Mouse (Mus musculus): ENCODE measurements around the gene Gab2. TPM values are rescaled to one million over a fixed set of nuclear protein-coding genes. Genes with fewer than 3 reads are reported as not detected.
"Not testable (repeated sequence)": the region's sequence is repeated elsewhere in the genome, so short reads cannot be mapped to it uniquely, and the experiment has no call there.

The Gab2 gene
- polyA plus RNA-seq, 1 experiment from 2014 or later, result 4.9 TPM

DNA sequence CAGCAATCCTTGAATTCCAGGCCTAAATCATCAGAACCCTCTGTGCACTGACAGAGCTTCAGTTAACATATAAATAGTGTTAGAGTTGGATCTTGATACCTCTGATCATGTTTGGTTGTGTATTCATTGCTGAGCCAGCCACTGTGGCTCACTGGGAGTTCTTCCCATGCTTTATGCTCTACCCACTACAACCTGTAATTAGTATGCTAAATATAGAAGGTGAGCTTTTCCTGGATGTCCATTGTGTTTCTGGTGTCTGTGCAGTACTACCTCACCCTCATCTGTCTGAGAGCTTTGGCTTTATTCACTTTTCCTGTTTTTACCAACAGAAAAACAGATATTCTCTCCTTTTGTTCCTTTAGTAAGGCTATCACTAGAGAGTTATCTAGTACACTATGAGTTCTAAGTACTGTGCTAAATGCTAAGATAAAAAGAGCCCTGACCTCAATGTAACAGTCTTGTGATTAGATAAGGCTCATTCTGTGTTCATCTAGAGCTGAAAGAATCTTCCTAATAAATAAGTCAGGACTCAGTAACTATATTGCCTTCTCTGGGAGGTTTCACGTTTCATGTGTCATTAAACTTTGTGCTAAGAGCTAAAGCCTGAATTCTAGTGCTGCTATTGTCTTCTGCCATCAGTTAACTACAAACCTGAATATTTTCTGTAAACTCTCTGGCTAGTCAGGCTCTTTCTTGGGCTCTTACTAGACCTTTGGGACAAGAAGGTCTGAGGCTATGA lies 127.6 kb downstream of the Gab2 start:
- no peak for ATAC-seq (ENCODE audit: low FRiP score, low read depth)

DNA sequence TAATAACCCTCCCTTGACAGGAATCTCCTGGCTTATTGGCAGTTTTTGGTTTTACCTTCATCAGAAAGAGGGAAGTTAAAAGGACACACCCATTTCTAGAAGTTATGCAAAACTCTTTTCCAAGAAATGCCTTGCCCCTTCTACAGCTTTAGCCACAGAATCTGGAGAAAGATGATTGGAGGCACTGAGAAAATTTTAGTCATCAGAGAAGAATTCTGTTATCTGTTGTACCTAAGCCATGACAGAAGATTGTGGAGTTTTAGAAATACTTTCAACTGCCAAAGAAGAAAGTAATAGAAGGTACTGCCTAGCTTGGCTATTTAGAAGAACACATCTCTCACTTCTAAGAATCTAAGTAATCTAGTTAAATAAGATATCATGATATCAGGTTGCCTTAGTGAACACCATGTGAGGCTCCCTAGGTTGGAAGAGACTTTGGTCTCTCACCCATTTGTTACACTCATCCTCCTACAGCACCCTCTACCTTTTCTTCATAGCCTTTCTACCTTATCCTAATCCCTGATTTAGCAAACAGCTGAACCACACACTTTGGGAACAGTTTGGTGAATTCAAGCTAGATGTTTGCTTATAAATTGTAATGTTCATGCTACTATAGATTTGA lies 128.8 kb downstream of the Gab2 start:
- no peak for ATAC-seq (ENCODE audit: low FRiP score, low read depth)
- no peak overlapping the region for H3K4me2 ChIP-seq (replicated peaks)
- no peaks in the 10 kb centered on the region for H3K27me3 ChIP-seq
- H3K4me1 ChIP-seq, result no peaks in the 10 kb centered on the region
- H3K27ac ChIP-seq, result no peak overlapping the region
- H3K36me3 ChIP-seq, result no peaks in the 10 kb centered on the region
- H3K9ac ChIP-seq, result no peak overlapping the region
- H3K9me3 ChIP-seq, result no peaks in the 10 kb centered on the region
- no peak overlapping the region for H3K4me3 ChIP-seq

More for the DNA sequence above, 127.6 kb downstream of the Gab2 start:
- Histone ChIP-seq H3K4me3 (no peak overlapping the region), H3K9me3 (no peaks in the 10 kb centered on the region), H3K36me3 (no peaks in the 10 kb centered on the region), H3K4me1 (no peaks in the 10 kb centered on the region), H3K27me3 (no peaks in the 10 kb centered on the region), H3K27ac (no peak overlapping the region), H3K4me2 (replicated peaks) (no peak overlapping the region), H3K9ac (no peak overlapping the region)
- 61% methylated on average over 1 of the region's 1 CpGs for WGBS

DNA sequence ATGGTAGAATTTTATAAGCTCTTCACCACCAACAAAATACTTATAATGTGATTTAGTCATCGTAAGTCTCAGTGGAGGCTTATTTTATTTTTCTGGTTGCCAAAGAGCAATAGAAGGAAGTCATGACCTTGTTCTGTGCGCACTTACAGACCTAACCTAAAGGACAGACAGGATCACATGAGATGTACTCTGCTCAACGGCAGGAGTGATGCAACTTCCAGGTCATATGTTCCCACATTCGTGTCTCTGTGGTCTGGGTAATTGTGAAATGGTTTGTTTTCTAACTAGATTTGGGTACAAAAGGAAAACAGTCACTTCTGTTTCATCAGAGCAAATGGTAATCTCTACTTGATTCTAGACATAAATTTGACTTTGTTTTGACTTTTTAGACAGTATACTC lies 129.7 kb downstream of the Gab2 start:
- no peak for ATAC-seq (ENCODE audit: low FRiP score, low read depth)
- H3K36me3 ChIP-seq, result no peaks in the 10 kb centered on the region
- no peaks in the 10 kb centered on the region for H3K9me3 ChIP-seq
- no peaks in the 10 kb centered on the region for H3K4me1 ChIP-seq
- no peaks in the 10 kb centered on the region for H3K27me3 ChIP-seq
- H3K27ac ChIP-seq, result no peak overlapping the region
- no peak overlapping the region for H3K4me2 ChIP-seq (replicated peaks)
- H3K9ac ChIP-seq, result no peak overlapping the region
- H3K4me3 ChIP-seq, result no peak overlapping the region
- WGBS, result 74% methylated on average over 4 of the region's 4 CpGs

DNA sequence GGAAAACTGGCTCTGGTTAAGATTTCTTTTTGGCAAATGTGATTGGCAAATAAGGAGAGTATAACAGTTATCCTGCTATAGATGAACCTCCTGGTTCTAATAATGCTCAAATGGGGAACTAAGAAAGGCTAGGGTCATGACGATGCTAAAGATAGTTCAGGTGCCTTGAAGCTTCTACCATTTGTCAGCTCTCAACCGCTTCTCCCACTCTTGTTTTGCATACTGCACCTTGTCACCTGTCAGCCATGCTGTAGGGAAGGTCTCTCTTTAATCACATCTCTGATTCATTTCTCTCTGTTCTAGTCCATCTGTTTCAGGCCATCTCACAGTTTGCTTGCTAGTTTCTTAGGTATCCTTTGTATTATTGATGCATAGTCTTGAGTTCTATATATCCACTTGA lies 142.4 kb downstream of the Gab2 start:
- Histone ChIP-seq H3K4me1 (no peaks in the 10 kb centered on the region), H3K4me2 (replicated peaks) (no peak overlapping the region), H3K9me3 (no peaks in the 10 kb centered on the region), H3K9ac (no peak overlapping the region), H3K4me3 (no peak overlapping the region), H3K27me3 (no peaks in the 10 kb centered on the region), H3K27ac (no peak overlapping the region), H3K36me3 (no peaks in the 10 kb centered on the region)
- 79% methylated on average over 2 of the region's 2 CpGs for WGBS
- ATAC-seq (ENCODE audit: low FRiP score, low read depth), result no peak

DNA sequence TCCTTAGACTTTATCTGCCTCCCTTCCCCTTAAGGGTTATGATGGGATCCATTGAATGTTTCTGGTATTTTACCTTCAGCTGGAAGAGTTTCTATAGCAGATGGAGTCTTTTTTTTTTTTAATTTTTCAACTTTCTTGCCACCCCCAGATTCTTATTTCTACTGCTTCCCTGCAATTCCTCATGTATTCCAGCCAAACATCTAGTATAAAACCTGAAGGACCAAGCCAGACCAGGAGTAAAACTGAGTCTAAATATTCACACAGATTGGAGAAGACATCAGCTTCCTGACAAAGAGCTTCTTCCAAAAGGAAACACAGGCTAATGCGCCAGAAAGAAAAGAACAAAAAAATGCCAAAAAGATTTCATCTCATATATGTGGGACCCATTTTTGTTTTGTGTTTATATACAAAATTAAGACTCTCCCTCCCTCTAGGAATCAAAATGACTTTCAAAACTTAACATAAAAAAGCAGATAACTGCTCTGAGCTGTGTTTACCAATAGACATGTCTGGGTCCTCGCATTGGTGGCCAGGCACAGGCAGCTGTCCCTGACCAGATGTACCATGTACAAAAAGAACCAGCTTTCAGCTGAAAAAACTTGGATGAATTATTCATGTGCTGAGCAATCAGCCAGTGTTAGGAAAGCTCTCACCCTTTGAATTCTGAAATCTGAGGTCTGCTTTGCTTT lies 164.0 kb downstream of the Gab2 start:
- Histone ChIP-seq H3K4me2 (replicated peaks) (no peak overlapping the region), H3K4me1 (no peaks in the 10 kb centered on the region), H3K9ac (no peak overlapping the region), H3K9me3 (no peaks in the 10 kb centered on the region), H3K27me3 (no peaks in the 10 kb centered on the region), H3K4me3 (no peak overlapping the region), H3K36me3 (no peaks in the 10 kb centered on the region), H3K27ac (no peak overlapping the region)
- no peak for ATAC-seq (ENCODE audit: low FRiP score, low read depth)
- 86% methylated on average over 2 of the region's 2 CpGs for WGBS

DNA sequence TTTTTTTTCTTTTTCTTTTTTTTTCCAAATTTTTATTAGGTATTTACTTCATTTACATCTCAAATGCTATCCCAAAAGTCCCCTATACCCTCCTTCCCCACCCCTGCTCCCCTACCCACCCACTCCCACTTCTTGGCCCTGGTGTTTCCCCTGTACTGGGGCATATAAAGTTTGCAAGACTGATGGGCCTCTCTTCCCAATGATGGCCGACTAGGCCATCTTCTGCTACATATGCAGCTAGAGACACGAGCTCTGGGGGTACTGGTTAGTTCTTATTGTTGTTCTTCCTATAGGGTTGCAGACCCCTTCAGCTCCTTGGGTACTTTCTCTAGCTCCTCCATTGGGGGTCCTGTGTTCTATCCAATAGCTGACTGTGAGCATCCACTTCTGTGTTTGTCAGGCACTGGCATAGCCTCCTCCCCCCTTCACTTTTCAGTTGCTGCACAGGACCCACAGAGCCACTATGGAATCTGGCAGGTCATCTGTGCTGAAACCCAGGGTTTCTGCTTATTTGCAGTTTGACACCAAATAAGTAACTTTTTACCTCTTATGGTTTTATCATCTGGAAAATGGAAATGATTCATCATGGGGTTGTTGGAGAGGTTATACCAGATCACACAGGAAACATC lies 164.7 kb downstream of the Gab2 start:
- not testable (repeated sequence) for H3K9ac ChIP-seq; H3K4me3 ChIP-seq; H3K4me1 ChIP-seq; H3K9me3 ChIP-seq; H3K36me3 ChIP-seq; H3K27ac ChIP-seq; ATAC-seq (ENCODE audit: low FRiP score, low read depth); H3K27me3 ChIP-seq; H3K4me2 ChIP-seq (replicated peaks)
- 76% methylated on average over 2 of the region's 2 CpGs for WGBS

DNA sequence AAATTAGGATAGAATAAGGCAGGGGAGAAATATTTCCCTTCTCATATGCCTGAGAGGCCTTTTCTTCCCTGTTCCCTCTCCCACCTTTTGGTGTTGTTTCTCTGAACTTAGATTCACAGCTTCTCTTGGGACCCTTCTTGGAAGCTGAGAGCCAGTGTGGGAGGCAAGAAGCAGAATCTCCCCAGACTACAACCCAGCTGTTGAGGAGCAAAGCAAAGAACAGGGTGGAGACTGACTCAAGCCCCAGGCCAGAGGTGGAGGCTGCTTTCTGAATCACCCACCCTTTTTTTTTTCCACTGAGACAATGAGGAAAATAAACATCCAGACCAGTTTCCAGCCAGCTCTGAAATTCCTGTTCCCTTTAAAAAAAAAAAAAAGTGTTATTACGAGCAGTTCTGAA lies 166.3 kb downstream of the Gab2 start:
- H3K36me3 ChIP-seq, result no peaks in the 10 kb centered on the region
- WGBS, result 80% methylated on average over 1 of the region's 1 CpGs
- ATAC-seq (ENCODE audit: low FRiP score, low read depth), result no peak
- no peak overlapping the region for H3K27ac ChIP-seq
- H3K27me3 ChIP-seq, result no peaks in the 10 kb centered on the region
- no peaks in the 10 kb centered on the region for H3K9me3 ChIP-seq
- no peak overlapping the region for H3K9ac ChIP-seq
- H3K4me2 ChIP-seq (replicated peaks), result no peak overlapping the region
- no peaks in the 10 kb centered on the region for H3K4me1 ChIP-seq
- no peak overlapping the region for H3K4me3 ChIP-seq

DNA sequence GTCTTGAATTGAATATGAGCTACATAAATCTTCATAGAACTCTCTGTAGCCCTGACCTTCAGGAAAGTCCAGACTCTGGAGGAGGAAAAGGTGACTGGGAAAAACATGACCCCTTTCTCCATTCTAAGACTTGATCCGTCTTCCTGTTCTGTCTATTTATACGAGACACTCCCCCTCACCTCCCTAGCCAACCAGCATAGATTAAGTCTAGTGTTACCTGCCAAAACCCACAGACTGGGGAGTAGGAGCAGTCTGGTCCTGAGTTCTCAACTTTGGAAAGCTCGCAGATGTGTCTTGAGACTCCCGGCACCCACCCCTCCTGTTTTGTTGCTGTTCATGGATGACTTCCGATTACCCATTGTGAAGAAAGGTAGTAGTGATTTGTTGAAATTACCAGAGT lies 166.8 kb downstream of the Gab2 start:
- Histone ChIP-seq H3K27me3 (no peaks in the 10 kb centered on the region), H3K4me2 (replicated peaks) (no peak overlapping the region), H3K4me3 (no peak overlapping the region), H3K9me3 (no peaks in the 10 kb centered on the region), H3K4me1 (no peaks in the 10 kb centered on the region), H3K27ac (no peak overlapping the region), H3K36me3 (no peaks in the 10 kb centered on the region), H3K9ac (no peak overlapping the region)
- ATAC-seq (ENCODE audit: low FRiP score, low read depth), result no peak
- WGBS, result 68% methylated on average over 5 of the region's 5 CpGs

DNA sequence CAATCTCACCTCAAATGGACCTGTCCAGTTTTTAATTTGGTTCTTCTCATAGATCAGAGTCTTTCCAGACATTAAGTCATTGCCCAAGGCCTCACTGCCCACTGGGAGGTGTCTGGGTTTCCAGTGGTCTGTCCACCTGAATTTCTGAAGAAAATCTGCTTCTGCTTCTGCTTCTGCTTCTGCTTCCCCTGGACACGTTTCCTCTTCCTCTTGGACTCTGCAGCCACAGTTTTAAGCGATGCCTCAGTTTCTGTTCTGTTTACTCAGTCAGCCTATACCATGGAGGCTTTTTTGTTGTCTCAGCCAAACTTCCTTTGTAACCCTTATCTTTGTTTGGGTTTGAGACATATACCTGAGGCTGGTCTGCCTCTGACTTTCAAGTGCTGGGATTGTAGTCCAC lies 170.3 kb downstream of the Gab2 start:
- no peak for ATAC-seq (ENCODE audit: low FRiP score, low read depth)

DNA sequence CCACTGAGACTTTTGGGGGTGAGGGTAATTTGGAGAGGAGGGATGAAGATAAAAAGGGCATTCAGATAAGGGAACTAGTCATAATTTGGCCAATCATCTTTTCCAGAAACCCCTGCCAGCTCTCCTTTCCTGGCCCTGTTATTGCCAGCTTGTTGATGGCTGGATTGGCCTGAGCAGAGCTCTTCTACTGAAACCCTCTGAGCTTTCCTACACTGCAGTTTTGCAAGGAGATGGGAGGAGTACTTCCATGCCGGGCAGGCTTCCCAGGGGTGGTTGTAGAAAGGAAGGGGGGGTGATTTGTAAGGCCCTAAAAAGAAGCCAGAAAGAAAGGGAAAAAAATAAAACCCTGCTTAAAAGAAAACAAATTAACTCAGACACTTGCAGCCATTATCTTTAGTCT lies 181.2 kb downstream of the Gab2 start:
- H3K27me3 ChIP-seq, result no peaks in the 10 kb centered on the region
- ATAC-seq (ENCODE audit: low FRiP score, low read depth), result no peak
- H3K9me3 ChIP-seq, result no peaks in the 10 kb centered on the region
- H3K36me3 ChIP-seq, result no peaks in the 10 kb centered on the region
- no peak overlapping the region for H3K9ac ChIP-seq
- 48% methylated on average over 1 of the region's 1 CpGs for WGBS
- no peak overlapping the region for H3K4me3 ChIP-seq
- H3K27ac ChIP-seq, result no peak overlapping the region
- no peak overlapping the region for H3K4me2 ChIP-seq (replicated peaks)
- no peaks in the 10 kb centered on the region for H3K4me1 ChIP-seq

More for the DNA sequence above, 170.3 kb downstream of the Gab2 start:
- Histone ChIP-seq H3K4me1 (no peaks in the 10 kb centered on the region), H3K4me2 (replicated peaks) (no peak overlapping the region), H3K36me3 (no peaks in the 10 kb centered on the region), H3K4me3 (no peak overlapping the region), H3K27me3 (no peaks in the 10 kb centered on the region), H3K27ac (no peak overlapping the region), H3K9ac (no peak overlapping the region), H3K9me3 (no peaks in the 10 kb centered on the region)
- 68% methylated on average over 2 of the region's 2 CpGs for WGBS

DNA sequence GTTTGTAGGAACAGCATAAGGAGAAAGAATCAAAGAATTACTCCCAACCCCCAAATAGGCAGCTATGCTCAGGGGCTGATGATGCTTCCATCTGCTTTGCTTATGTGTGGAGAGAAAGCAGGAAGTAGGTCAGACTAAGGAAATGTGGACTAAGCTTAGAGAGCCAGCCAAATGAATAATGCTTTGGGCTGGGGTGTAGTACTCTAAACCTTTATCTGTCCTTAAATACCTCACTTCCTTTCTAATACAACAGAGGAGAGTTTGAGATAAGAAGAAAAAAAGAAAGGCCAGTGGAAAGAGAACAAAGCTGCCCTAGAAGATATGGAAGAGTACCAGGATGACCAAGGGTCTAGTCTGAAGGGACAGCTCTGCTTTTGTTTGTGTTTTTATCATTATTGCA lies 189.0 kb downstream of the Gab2 start:
- no peak for ATAC-seq (ENCODE audit: low FRiP score, low read depth)
- no peak overlapping the region for H3K27ac ChIP-seq

DNA sequence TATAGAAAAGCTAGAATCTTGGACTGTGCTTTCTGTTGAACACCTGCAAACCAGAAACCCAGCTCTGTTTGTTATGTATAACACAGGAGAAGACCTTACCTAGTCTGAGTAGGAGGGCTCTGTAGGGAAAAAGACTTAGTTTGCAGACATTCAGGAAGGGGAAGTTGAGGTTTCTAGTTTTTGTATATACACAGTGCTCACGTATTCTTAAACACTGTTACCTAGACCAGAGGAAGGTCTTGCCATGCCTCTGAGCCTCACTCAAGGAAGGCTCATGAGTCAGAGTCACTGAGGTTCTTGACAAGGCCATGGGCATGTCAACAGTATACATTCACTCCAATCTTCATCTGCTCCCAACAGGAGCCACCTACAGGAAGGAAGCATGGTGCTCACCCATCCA lies 189.7 kb downstream of the Gab2 start:
- WGBS, result 68% methylated on average over 1 of the region's 1 CpGs
- Histone ChIP-seq H3K9me3 (no peaks in the 10 kb centered on the region), H3K9ac (no peak overlapping the region), H3K27ac (no peak overlapping the region), H3K27me3 (no peaks in the 10 kb centered on the region), H3K36me3 (no peaks in the 10 kb centered on the region), H3K4me2 (replicated peaks) (no peak overlapping the region), H3K4me1 (no peaks in the 10 kb centered on the region), H3K4me3 (no peak overlapping the region)
- no peak for ATAC-seq (ENCODE audit: low FRiP score, low read depth)

More for the DNA sequence above, 189.0 kb downstream of the Gab2 start:
- H3K9me3 ChIP-seq, result no peaks in the 10 kb centered on the region
- no peaks in the 10 kb centered on the region for H3K4me1 ChIP-seq
- H3K27me3 ChIP-seq, result no peaks in the 10 kb centered on the region
- H3K9ac ChIP-seq, result no peak overlapping the region
- no peak overlapping the region for H3K4me2 ChIP-seq (replicated peaks)
- H3K36me3 ChIP-seq, result no peaks in the 10 kb centered on the region
- H3K4me3 ChIP-seq, result no peak overlapping the region

All from limb, embryonic 13.5 days (tissue).